Mouse (Mus musculus): ENCODE measurements around the gene Rab30.

DNA sequence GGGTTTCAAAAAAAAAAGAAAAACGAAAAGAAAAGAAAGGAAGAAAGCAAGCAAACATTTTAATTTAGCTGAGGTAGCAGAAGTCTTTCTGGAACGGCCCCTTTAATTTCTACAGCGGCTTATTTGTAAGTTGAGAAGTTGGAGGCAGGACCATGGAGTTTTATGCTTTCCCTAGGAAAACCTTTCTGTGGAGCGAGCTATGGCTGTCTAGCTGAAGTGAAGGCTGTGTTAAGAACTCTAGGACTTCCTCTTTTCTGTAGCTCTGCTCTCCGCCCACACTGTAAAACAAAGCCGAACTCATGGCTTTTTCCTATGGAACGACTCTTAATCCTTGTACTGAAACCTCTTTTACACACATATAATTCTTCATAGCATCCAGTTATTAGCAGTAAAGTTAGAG is 135.1 kb downstream of the Rab30 start:
- no peak for TF ChIP-seq CTCF (conservative IDR thresholded peaks at IDR 0.05; ENCODE audit: low read length)
- TF ChIP-seq POU5F1 (IDR thresholded peaks at IDR 0.05; ENCODE audit: borderline replicate concordance, low read length), result no peak

Measured in E14TG2a.4 (cell line).